Mouse (Mus musculus) E14TG2a.4 (cell line): Measurements from ENCODE around the gene Pgm5.

Experiments used
- CTCF ChIP-seq: conservative IDR thresholded peaks from 2 replicates; pipeline ENCODE4 v1.5.1; 2014; ENCODE audit warnings: low read length
- POU5F1 ChIP-seq: IDR thresholded peaks from 2 replicates; pipeline ENCODE4 v1.6.1; 2014; ENCODE audit warnings: low read length, borderline replicate concordance

DNA sequence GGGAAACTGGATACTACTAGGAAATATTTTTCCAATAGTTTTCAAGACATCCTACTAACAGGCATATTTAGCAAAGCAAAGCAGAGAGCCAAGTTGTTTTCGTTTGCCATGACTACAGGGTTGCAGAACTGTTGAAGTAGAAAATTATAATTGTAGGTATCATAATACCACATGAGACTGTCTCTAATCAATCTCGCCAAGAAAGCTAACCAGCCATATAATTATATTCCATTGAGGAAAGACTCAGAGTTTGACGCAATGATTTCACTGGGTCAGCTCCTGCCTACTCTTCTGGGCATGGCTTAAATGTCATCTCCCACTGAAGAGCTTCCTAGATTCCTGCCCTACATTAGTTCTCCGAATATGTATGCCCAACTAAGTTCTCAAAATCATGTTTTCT, 142.2 kb downstream of the Pgm5 start:
- TF ChIP-seq CTCF = no peak
- no peak for TF ChIP-seq POU5F1
